9 mouse cellular contexts compared by ENCODE assay signal in genomic region chr1:39902704-39903151, GRCm38 (mm10). TPM values are rescaled to one million over a fixed set of nuclear protein-coding genes. Genes with fewer than 3 reads are reported as not detected.
DNase-seq lines count a peak whose midpoint lies in the region; ATAC-seq and TF ChIP-seq lines count a peak whose summit lies in the region.
"Had no signal": no experiment of that assay in that cellular context is flagged by ENCODE, and none has a peak within 500 bp of the region (broad histone marks: within the 10 kb centered on the region; RNA-seq: fewer than 3 reads in every experiment).

No protein-coding gene starts in this region.

- no peaks in the 10 kb centered on the region for H3K27me3 ChIP-seq in stomach, postnatal 0 days (ENCODE audit: control insufficient read depth, insufficient read depth, low read length)

- H3K4me2 ChIP-seq in stomach, postnatal 0 days (replicated peaks; ENCODE audit: low read depth) = peak overlapping the region; percentile 74

- peaks cover 8% of the 10 kb centered on the region; the same call in 1 of the 2 replicates for H3K4me1 ChIP-seq in stomach, postnatal 0 days (replicated peaks; ENCODE audit: control insufficient read depth, insufficient read depth)

- H3K9ac ChIP-seq in stomach, postnatal 0 days (ENCODE audit: low read length) = peak overlapping the region; percentile 49

- TF ChIP-seq CTCF in stomach, postnatal 0 days (IDR thresholded peaks at IDR 0.05; ENCODE audit: low read depth) = no peak

- 2% methylated on average over 3 of the region's 3 CpGs for WGBS in stomach, postnatal 0 days

- peak overlapping the region; percentile 95 for H3K4me3 ChIP-seq in stomach, postnatal 0 days (ENCODE audit: low read depth, low read length)

- no peaks in the 10 kb centered on the region for H3K9me3 ChIP-seq in stomach, postnatal 0 days (ENCODE audit: control insufficient read depth, low read length)

- H3K36me3 ChIP-seq in stomach, postnatal 0 days (ENCODE audit: control insufficient read depth, insufficient read depth, low read length) = no peaks in the 10 kb centered on the region
- H3K36me3 ChIP-seq: G1E had no signal

- no peak for DNase-seq in frontal cortex, postnatal 25 days (ENCODE audit: low spot score in 2 of 2)
- peak; percentile 76 for DNase-seq in MN1 (ENCODE audit: low spot score)
- peak; percentile 11 for DNase-seq in embryo, embryonic 11.5 days (ENCODE audit: low read depth, low spot score)
- DNase-seq in heart, adult 8-10 months (ENCODE audit: low spot score) = peak; percentile 78
- DNase-seq in layer of hippocampus, postnatal 14 days (ENCODE audit: low spot score in 2 of 2) = peak; percentile 56 to 86
- DNase-seq in lung, postnatal 4 days = peak; percentile 43 to 56
- peak; percentile 51 for DNase-seq in stomach, postnatal 0 days (ENCODE audit: low spot score)

- TF ChIP-seq EP300 in stomach, postnatal 0 days (optimal IDR thresholded peaks at IDR 0.05) = no peak

- peak; percentile 14; the same call in 1 of the 2 replicates for ATAC-seq in frontal cortex, adult (ENCODE audit: low TSS enrichment)
- ATAC-seq in stomach, postnatal 0 days (ENCODE audit: low FRiP score, low TSS enrichment) = no peak

- H3K27ac ChIP-seq in stomach, postnatal 0 days (replicated peaks) = peak overlapping the region; percentile 99

RNA-seq across cellular contexts. Expression of gene Map4k4, which starts 2.0 kb away (rescaled TPM):
- 100 to 1,000 TPM in 3 of 4 experiments, 10 to 100 TPM in 1; 98.5 to 135 (median 109) TPM for total RNA-seq in heart, adult 8-10 months (2022)
- total RNA-seq in layer of hippocampus, postnatal 14 days (2021) = 100 to 1,000 TPM; 230 to 243 TPM
- 8.5 and 10.1 TPM in 2 replicates for polyA plus RNA-seq in stomach, postnatal 0 days (2015; fragmentation: Nextera tagmentation; extraction: Ambion mirVana)

Comparison
In these comparisons a context has a peak if more than half of its experiments do, and no peak if none do; other contexts are left out.
1. DNase-seq: peak in MN1 (single experiment), embryo, embryonic 11.5 days (single experiment), heart, adult 8-10 months (single experiment), layer of hippocampus, postnatal 14 days (2 of 2), lung, postnatal 4 days (2 of 2) and stomach, postnatal 0 days (single experiment); none in frontal cortex, postnatal 25 days (0 of 2).